Mouse (Mus musculus) limb, embryonic 14.5 days (tissue): Measurements from ENCODE around the gene Kirrel3. TPM values are rescaled to one million over a fixed set of nuclear protein-coding genes. Genes with fewer than 3 reads are reported as not detected.

Experiments
- ATAC-seq: fragments of 200-750 bp; cut with Nextera tagmentation; 2 replicates; pipeline ENCODE4 v1.8.0; 2017; ENCODE audit warnings: low read depth, moderate number of reproducible peaks, moderate TSS enrichment; ENCODE audit not compliant: low FRiP score
- DNase-seq: peaks from one replicate; pipeline ENCODE4 v3.0.0-alpha.2; 2015; ENCODE audit warnings: low spot score
- H3K27ac ChIP-seq: fragments of 300-500 bp; sonication (generic); replicated peaks from 2 replicates; pipeline ENCODE4 v1.5.1; 2014; ENCODE audit warnings: low read depth, mild to moderate bottlenecking, low read length, moderate library complexity, mixed read lengths
- H3K27me3 ChIP-seq: fragments of 300-500 bp; sonication (generic); 2 replicates; pipeline ENCODE4 v1.6.1; 2014; ENCODE audit warnings: low read length, mixed read lengths; ENCODE audit not compliant: control insufficient read depth, insufficient read depth
- H3K36me3 ChIP-seq: fragments of 300-500 bp; sonication (generic); 2 replicates; pipeline ENCODE4 v1.6.1; 2014; ENCODE audit warnings: mild to moderate bottlenecking, low read length, moderate library complexity, mixed read lengths; ENCODE audit not compliant: control insufficient read depth, insufficient read depth
- H3K4me1 ChIP-seq: fragments of 300-500 bp; sonication (generic); 2 replicates; pipeline ENCODE4 v1.6.1; 2014; ENCODE audit warnings: antibody characterized with exemption, low read length, mixed read lengths; ENCODE audit not compliant: control insufficient read depth, insufficient read depth
- H3K4me2 ChIP-seq: fragments of 300-500 bp; sonication (generic); replicated peaks from 2 replicates; pipeline ENCODE4 v1.6.1; 2014; ENCODE audit warnings: low read depth, mild to moderate bottlenecking, low read length, moderate library complexity; ENCODE audit not compliant: severe bottlenecking
- H3K4me3 ChIP-seq: fragments of 300-500 bp; sonication (generic); replicated peaks from 2 replicates; pipeline ENCODE4 v1.5.1; 2014; ENCODE audit warnings: low read length
- H3K9ac ChIP-seq: fragments of 300-500 bp; sonication (generic); 2 replicates; pipeline ENCODE4 v1.6.1; 2014; ENCODE audit warnings: mild to moderate bottlenecking, low read depth, low read length, moderate library complexity; ENCODE audit not compliant: severe bottlenecking
- H3K9me3 ChIP-seq: fragments of 300-500 bp; sonication (generic); 2 replicates; pipeline ENCODE4 v1.6.1; 2016; ENCODE audit warnings: low read length; ENCODE audit not compliant: control insufficient read depth
- POLR2A ChIP-seq: fragments of 200-500 bp; IDR thresholded peaks from 2 replicates; pipeline ENCODE4 v1.8.0; 2012; ENCODE audit warnings: inconsistent platforms, mild to moderate bottlenecking, moderate library complexity, borderline replicate concordance; ENCODE audit not compliant: insufficient read depth, insufficient read length; ENCODE audit errors: extremely low read depth
- WGBS: fragments of 180-500 bp; shearing (Covaris S2); extraction: QIAGEN DNeasy Blood & Tissue Kit; methylation state at CpG from one replicate; pipeline ENCODE4 v1.1.7; 2014; 5-methylcytosine and 5-hydroxymethylcytosine counted together
- polyA plus RNA-seq, 2 experiments: library from polyadenylated mRNA; depleted of rRNA in 1 of 2; stranded (reverse) in 1 of 2; unstranded in 1 of 2; fragments of >200 nt; fragmentation: Nextera tagmentation in 1 of 2; extraction: Ambion mirVana in 1 of 2; gene quantifications; 2 replicates each; pipeline versions ENCODE4 v1.2.1 to v1.2.3; 2012 to 2014

Gene Kirrel3
- polyA plus RNA-seq, 2 experiments, result 10.1 to 14.6 TPM

- Histone ChIP-seq H3K4me2 (no peak overlapping the region), H3K4me1 (peaks cover 19% of the 10 kb centered on the region), H3K4me3 (no peak overlapping the region), H3K9me3 (no peaks in the 10 kb centered on the region), H3K9ac (no peak overlapping the region), H3K27ac (no peak overlapping the region), H3K27me3 (no peaks in the 10 kb centered on the region), H3K36me3 (no peaks in the 10 kb centered on the region; the same call in 1 of the 2 replicates)
- DNase-seq (no peak), ATAC-seq (no peak)
- no peak for TF ChIP-seq POLR2A
- 62% methylated on average over 6 of the region's 6 CpGs for WGBS
Measured at GRCm38 (mm10) chr9:35026311-35026710, 540.6 kb downstream of the Kirrel3 start.

GRCm38 (mm10) chr9:35026897-35027311 is 541.2 kb downstream of the Kirrel3 start:
- no peaks in the 10 kb centered on the region for H3K27me3 ChIP-seq
- WGBS, result 57% methylated on average over 6 of the region's 6 CpGs
- no peak overlapping the region for H3K4me2 ChIP-seq
- H3K27ac ChIP-seq, result no peak overlapping the region
- no peak overlapping the region for H3K9ac ChIP-seq
- no peak for DNase-seq
- no peak for ATAC-seq
- H3K4me1 ChIP-seq, result peaks cover 19% of the 10 kb centered on the region
- H3K36me3 ChIP-seq, result no peaks in the 10 kb centered on the region; the same call in 1 of the 2 replicates
- H3K9me3 ChIP-seq, result no peaks in the 10 kb centered on the region
- TF ChIP-seq POLR2A, result no peak
- H3K4me3 ChIP-seq, result no peak overlapping the region

- H3K9ac ChIP-seq, result no peak overlapping the region
- 78% methylated on average over 6 of the region's 6 CpGs for WGBS
- H3K36me3 ChIP-seq, result no peaks in the 10 kb centered on the region; the same call in 1 of the 2 replicates
- no peaks in the 10 kb centered on the region for H3K9me3 ChIP-seq
- TF ChIP-seq POLR2A, result no peak
- peaks cover 19% of the 10 kb centered on the region for H3K4me1 ChIP-seq
- H3K27me3 ChIP-seq, result no peaks in the 10 kb centered on the region
- H3K4me2 ChIP-seq, result no peak overlapping the region
- no peak for DNase-seq
- no peak overlapping the region for H3K4me3 ChIP-seq
- no peak overlapping the region for H3K27ac ChIP-seq
- ATAC-seq, result no peak
Measured at GRCm38 (mm10) chr9:35027382-35027997, 541.8 kb downstream of the Kirrel3 start.

- peaks cover 8% of the 10 kb centered on the region for H3K4me1 ChIP-seq
- no peak overlapping the region for H3K9ac ChIP-seq
- no peaks in the 10 kb centered on the region; the same call in 1 of the 2 replicates for H3K36me3 ChIP-seq
- no peaks in the 10 kb centered on the region for H3K9me3 ChIP-seq
- 0 out of 2 replicates have a peak, but pooled peaks have one; percentile 45 for ATAC-seq
- H3K4me3 ChIP-seq, result no peak overlapping the region
- H3K27me3 ChIP-seq, result no peaks in the 10 kb centered on the region
- no peak for TF ChIP-seq POLR2A
- H3K27ac ChIP-seq, result no peak overlapping the region
- DNase-seq, result peak; percentile 50
- H3K4me2 ChIP-seq, result no peak overlapping the region
- WGBS, result 81% methylated on average over 5 of the region's 5 CpGs
Measured at GRCm38 (mm10) chr9:35030823-35031222, 545.1 kb downstream of the Kirrel3 start.

GRCm38 (mm10) chr9:35032457-35032856 is 546.8 kb downstream of the Kirrel3 start:
- no peak for TF ChIP-seq POLR2A
- no peaks in the 10 kb centered on the region for H3K4me1 ChIP-seq
- H3K27ac ChIP-seq, result no peak overlapping the region
- DNase-seq (no peak), ATAC-seq (no peak)
- H3K4me2 ChIP-seq, result no peak overlapping the region
- no peaks in the 10 kb centered on the region for H3K27me3 ChIP-seq
- no peak overlapping the region for H3K9ac ChIP-seq
- H3K36me3 ChIP-seq, result no peaks in the 10 kb centered on the region; the same call in 1 of the 2 replicates
- WGBS, result 80% methylated on average over 6 of the region's 6 CpGs
- no peaks in the 10 kb centered on the region for H3K9me3 ChIP-seq
- H3K4me3 ChIP-seq, result no peak overlapping the region
